Mouse (Mus musculus): ENCODE results near the gene Gpr171. TPM values are rescaled to one million over a fixed set of nuclear protein-coding genes. Genes with fewer than 3 reads are reported as not detected.

Gpr171 gene
- polyA plus RNA-seq, 1 experiment from 2014 or later, result 0.18 TPM

- Histone ChIP-seq H3K27me3 (replicated peaks; ENCODE audit: control insufficient read depth, insufficient read depth, low read length) (no peaks in the 10 kb centered on the region), H3K36me3 (ENCODE audit: control insufficient read depth, insufficient read depth, low read length) (no peaks in the 10 kb centered on the region), H3K9me3 (replicated peaks; ENCODE audit: control insufficient read depth, low read length) (no peaks in the 10 kb centered on the region), H3K4me1 (ENCODE audit: control insufficient read depth, insufficient read depth, low read length) (no peaks in the 10 kb centered on the region), H3K9ac (ENCODE audit: low read length) (no peak overlapping the region), H3K27ac (ENCODE audit: low read depth, low read length) (no peak overlapping the region), H3K4me3 (ENCODE audit: low read depth, low read length) (no peak overlapping the region), H3K4me2 (ENCODE audit: low read length) (no peak overlapping the region)
- no peak for DNase-seq (ENCODE audit: low spot score)
- no peak for ATAC-seq
- 82% methylated on average over 5 of the region's 5 CpGs for WGBS
Measured at GRCm38 (mm10) chr3:59135911-59136653, 34.5 kb upstream of the Gpr171 start.

GRCm38 (mm10) chr3:59133189-59133588 lies 31.6 kb upstream of the Gpr171 start:
- Histone ChIP-seq H3K9me3 (replicated peaks; ENCODE audit: control insufficient read depth, low read length) (no peaks in the 10 kb centered on the region), H3K4me2 (ENCODE audit: low read length) (no peak overlapping the region), H3K4me1 (ENCODE audit: control insufficient read depth, insufficient read depth, low read length) (no peaks in the 10 kb centered on the region), H3K36me3 (ENCODE audit: control insufficient read depth, insufficient read depth, low read length) (no peaks in the 10 kb centered on the region), H3K4me3 (ENCODE audit: low read depth, low read length) (no peak overlapping the region), H3K27ac (ENCODE audit: low read depth, low read length) (no peak overlapping the region), H3K9ac (ENCODE audit: low read length) (no peak overlapping the region), H3K27me3 (replicated peaks; ENCODE audit: control insufficient read depth, insufficient read depth, low read length) (no peaks in the 10 kb centered on the region)
- DNase-seq (ENCODE audit: low spot score) (no peak), ATAC-seq (no peak)
- 92% methylated on average over 5 of the region's 5 CpGs for WGBS

- no peak overlapping the region for H3K4me3 ChIP-seq (ENCODE audit: low read depth, low read length)
- no peaks in the 10 kb centered on the region for H3K9me3 ChIP-seq (replicated peaks; ENCODE audit: control insufficient read depth, low read length)
- DNase-seq (ENCODE audit: low spot score), result no peak
- no peak for ATAC-seq
- 88% methylated on average over 4 of the region's 4 CpGs for WGBS
- H3K27me3 ChIP-seq (replicated peaks; ENCODE audit: control insufficient read depth, insufficient read depth, low read length), result no peaks in the 10 kb centered on the region
- no peaks in the 10 kb centered on the region for H3K36me3 ChIP-seq (ENCODE audit: control insufficient read depth, insufficient read depth, low read length)
- no peak overlapping the region for H3K27ac ChIP-seq (ENCODE audit: low read depth, low read length)
- H3K9ac ChIP-seq (ENCODE audit: low read length), result no peak overlapping the region
- no peak overlapping the region for H3K4me2 ChIP-seq (ENCODE audit: low read length)
- no peaks in the 10 kb centered on the region for H3K4me1 ChIP-seq (ENCODE audit: control insufficient read depth, insufficient read depth, low read length)
Measured at GRCm38 (mm10) chr3:59131966-59132365, 30.3 kb upstream of the Gpr171 start.

GRCm38 (mm10) chr3:59131081-59131480 lies 29.5 kb upstream of the Gpr171 start:
- DNase-seq (ENCODE audit: low spot score), result no peak
- 81% methylated on average over 4 of the region's 4 CpGs for WGBS
- Histone ChIP-seq H3K27ac (ENCODE audit: low read depth, low read length) (no peak overlapping the region), H3K4me3 (ENCODE audit: low read depth, low read length) (no peak overlapping the region), H3K4me1 (ENCODE audit: control insufficient read depth, insufficient read depth, low read length) (no peaks in the 10 kb centered on the region), H3K27me3 (replicated peaks; ENCODE audit: control insufficient read depth, insufficient read depth, low read length) (no peaks in the 10 kb centered on the region), H3K4me2 (ENCODE audit: low read length) (no peak overlapping the region), H3K36me3 (ENCODE audit: control insufficient read depth, insufficient read depth, low read length) (no peaks in the 10 kb centered on the region), H3K9me3 (replicated peaks; ENCODE audit: control insufficient read depth, low read length) (no peaks in the 10 kb centered on the region), H3K9ac (ENCODE audit: low read length) (no peak overlapping the region)
- no peak for ATAC-seq

- no peak overlapping the region for H3K27ac ChIP-seq (ENCODE audit: low read depth, low read length)
- DNase-seq (ENCODE audit: low spot score), result no peak
- no peak for ATAC-seq
- H3K4me1 ChIP-seq (ENCODE audit: control insufficient read depth, insufficient read depth, low read length), result no peaks in the 10 kb centered on the region
- no peak overlapping the region for H3K4me3 ChIP-seq (ENCODE audit: low read depth, low read length)
- no peaks in the 10 kb centered on the region for H3K27me3 ChIP-seq (replicated peaks; ENCODE audit: control insufficient read depth, insufficient read depth, low read length)
- H3K9me3 ChIP-seq (replicated peaks; ENCODE audit: control insufficient read depth, low read length), result no peaks in the 10 kb centered on the region
- no peak overlapping the region for H3K9ac ChIP-seq (ENCODE audit: low read length)
- no peak overlapping the region for H3K4me2 ChIP-seq (ENCODE audit: low read length)
- 82% methylated on average over 8 of the region's 8 CpGs for WGBS
- H3K36me3 ChIP-seq (ENCODE audit: control insufficient read depth, insufficient read depth, low read length), result no peaks in the 10 kb centered on the region
Measured at GRCm38 (mm10) chr3:59130431-59130830, 28.8 kb upstream of the Gpr171 start.

- Histone ChIP-seq H3K4me2 (ENCODE audit: low read length) (no peak overlapping the region), H3K27ac (ENCODE audit: low read depth, low read length) (no peak overlapping the region), H3K9ac (ENCODE audit: low read length) (no peak overlapping the region), H3K36me3 (ENCODE audit: control insufficient read depth, insufficient read depth, low read length) (no peaks in the 10 kb centered on the region), H3K9me3 (replicated peaks; ENCODE audit: control insufficient read depth, low read length) (no peaks in the 10 kb centered on the region), H3K4me3 (ENCODE audit: low read depth, low read length) (no peak overlapping the region), H3K27me3 (replicated peaks; ENCODE audit: control insufficient read depth, insufficient read depth, low read length) (no peaks in the 10 kb centered on the region), H3K4me1 (ENCODE audit: control insufficient read depth, insufficient read depth, low read length) (no peaks in the 10 kb centered on the region)
- no peak for DNase-seq (ENCODE audit: low spot score)
- ATAC-seq, result no peak
- 88% methylated on average over 3 of the region's 3 CpGs for WGBS
Measured at GRCm38 (mm10) chr3:59129547-59129946, 27.9 kb upstream of the Gpr171 start.

GRCm38 (mm10) chr3:59128681-59129080 lies 27.1 kb upstream of the Gpr171 start:
- ATAC-seq, result no peak
- H3K4me3 ChIP-seq (ENCODE audit: low read depth, low read length), result no peak overlapping the region
- 89% methylated on average over 20 of the region's 20 CpGs for WGBS
- H3K9ac ChIP-seq (ENCODE audit: low read length), result no peak overlapping the region
- no peaks in the 10 kb centered on the region for H3K36me3 ChIP-seq (ENCODE audit: control insufficient read depth, insufficient read depth, low read length)
- no peak for DNase-seq (ENCODE audit: low spot score)
- no peaks in the 10 kb centered on the region for H3K4me1 ChIP-seq (ENCODE audit: control insufficient read depth, insufficient read depth, low read length)
- no peak overlapping the region for H3K27ac ChIP-seq (ENCODE audit: low read depth, low read length)
- H3K4me2 ChIP-seq (ENCODE audit: low read length), result no peak overlapping the region
- no peaks in the 10 kb centered on the region for H3K27me3 ChIP-seq (replicated peaks; ENCODE audit: control insufficient read depth, insufficient read depth, low read length)
- H3K9me3 ChIP-seq (replicated peaks; ENCODE audit: control insufficient read depth, low read length), result no peaks in the 10 kb centered on the region

- H3K9me3 ChIP-seq (replicated peaks; ENCODE audit: control insufficient read depth, low read length), result no peaks in the 10 kb centered on the region
- no peak overlapping the region for H3K4me2 ChIP-seq (ENCODE audit: low read length)
- H3K36me3 ChIP-seq (ENCODE audit: control insufficient read depth, insufficient read depth, low read length), result no peaks in the 10 kb centered on the region
- H3K4me1 ChIP-seq (ENCODE audit: control insufficient read depth, insufficient read depth, low read length), result no peaks in the 10 kb centered on the region
- no peak overlapping the region for H3K4me3 ChIP-seq (ENCODE audit: low read depth, low read length)
- DNase-seq (ENCODE audit: low spot score) (no peak), ATAC-seq (no peak)
- no peaks in the 10 kb centered on the region for H3K27me3 ChIP-seq (replicated peaks; ENCODE audit: control insufficient read depth, insufficient read depth, low read length)
- no peak overlapping the region for H3K27ac ChIP-seq (ENCODE audit: low read depth, low read length)
- H3K9ac ChIP-seq (ENCODE audit: low read length), result no peak overlapping the region
- 79% methylated on average over 7 of the region's 7 CpGs for WGBS
Measured at GRCm38 (mm10) chr3:59125783-59126555, 24.3 kb upstream of the Gpr171 start.

- no peak for DNase-seq (ENCODE audit: low spot score)
Measured at GRCm38 (mm10) chr3:59125022-59125421, 23.4 kb upstream of the Gpr171 start.

More at GRCm38 (mm10) chr3:59125022-59125421, 23.4 kb upstream of the Gpr171 start:
- no peak overlapping the region for H3K9ac ChIP-seq (ENCODE audit: low read length)
- H3K4me2 ChIP-seq (ENCODE audit: low read length), result no peak overlapping the region
- WGBS, result 78% methylated on average over 5 of the region's 5 CpGs
- no peaks in the 10 kb centered on the region for H3K4me1 ChIP-seq (ENCODE audit: control insufficient read depth, insufficient read depth, low read length)
- no peak overlapping the region for H3K27ac ChIP-seq (ENCODE audit: low read depth, low read length)
- no peak overlapping the region for H3K4me3 ChIP-seq (ENCODE audit: low read depth, low read length)
- ATAC-seq, result no peak
- no peaks in the 10 kb centered on the region for H3K27me3 ChIP-seq (replicated peaks; ENCODE audit: control insufficient read depth, insufficient read depth, low read length)
- no peaks in the 10 kb centered on the region for H3K36me3 ChIP-seq (ENCODE audit: control insufficient read depth, insufficient read depth, low read length)
- no peaks in the 10 kb centered on the region for H3K9me3 ChIP-seq (replicated peaks; ENCODE audit: control insufficient read depth, low read length)
